22 mouse cellular contexts compared by ENCODE assay signal in genomic region chr4:138642272-138642671, GRCm38 (mm10). TPM values are rescaled to one million over a fixed set of nuclear protein-coding genes. Genes with fewer than 3 reads are reported as not detected.
DNase-seq lines count a peak whose midpoint lies in the region; ATAC-seq and TF ChIP-seq lines count a peak whose summit lies in the region.
"Had no signal": no experiment of that assay in that cellular context is flagged by ENCODE, and none has a peak within 500 bp of the region (broad histone marks: within the 10 kb centered on the region; RNA-seq: fewer than 3 reads in every experiment).

No protein-coding gene starts in this region.

- 18% methylated on average over 4 of the region's 4 CpGs for WGBS in hindbrain, postnatal 0 days
- WGBS in hindbrain, embryonic 14.5 days, result 22% methylated on average over 4 of the region's 4 CpGs
- 18% methylated on average over 4 of the region's 4 CpGs for WGBS in heart, embryonic 11.5 days (ENCODE audit: insufficient replicate concordance)

- no peak overlapping the region for H3K4me2 ChIP-seq in hindbrain, postnatal 0 days (ENCODE audit: low read depth, low read length)
- no peak overlapping the region for H3K4me2 ChIP-seq in hindbrain, embryonic 14.5 days (replicated peaks)
- no peak overlapping the region for H3K4me2 ChIP-seq in heart, embryonic 11.5 days
- H3K4me2 ChIP-seq: forebrain, embryonic 12.5 days; heart, embryonic 15.5 days; hindbrain, embryonic 13.5 days had no signal

- H3K27ac ChIP-seq in hindbrain, postnatal 0 days, result no peak overlapping the region
- H3K27ac ChIP-seq in hindbrain, embryonic 14.5 days, result no peak overlapping the region
- H3K27ac ChIP-seq in heart, embryonic 11.5 days (ENCODE audit: low read depth, low read length), result no peak overlapping the region
- H3K27ac ChIP-seq: forebrain, embryonic 12.5 days; heart, embryonic 10.5 days; heart, embryonic 15.5 days; hindbrain, embryonic 13.5 days had no signal

- H3K9ac ChIP-seq in hindbrain, postnatal 0 days (replicated peaks; ENCODE audit: low read length), result no peak overlapping the region
- no peak overlapping the region for H3K9ac ChIP-seq in hindbrain, embryonic 14.5 days
- no peak overlapping the region for H3K9ac ChIP-seq in heart, embryonic 11.5 days (ENCODE audit: low read depth, low read length)
- H3K9ac ChIP-seq: forebrain, embryonic 12.5 days; heart, embryonic 15.5 days; hindbrain, embryonic 13.5 days had no signal

- no peaks in the 10 kb centered on the region for H3K36me3 ChIP-seq in hindbrain, postnatal 0 days (ENCODE audit: insufficient read depth, low read length)
- no peaks in the 10 kb centered on the region for H3K36me3 ChIP-seq in hindbrain, embryonic 14.5 days (replicated peaks; ENCODE audit: control insufficient read depth, insufficient read depth)
- H3K36me3 ChIP-seq in heart, embryonic 11.5 days (ENCODE audit: control insufficient read depth, insufficient read depth, low read length), result no peaks in the 10 kb centered on the region
- H3K36me3 ChIP-seq: forebrain, embryonic 12.5 days; heart, embryonic 10.5 days; heart, embryonic 15.5 days; hindbrain, embryonic 13.5 days had no signal

- no peaks in the 10 kb centered on the region for H3K27me3 ChIP-seq in hindbrain, postnatal 0 days (ENCODE audit: insufficient read depth, low read length)
- no peaks in the 10 kb centered on the region for H3K27me3 ChIP-seq in hindbrain, embryonic 14.5 days (ENCODE audit: control insufficient read depth, insufficient read depth, low read length)
- no peaks in the 10 kb centered on the region; the same call in 1 of the 2 replicates for H3K27me3 ChIP-seq in heart, embryonic 11.5 days (ENCODE audit: control insufficient read depth, insufficient read depth, low read length)
- H3K27me3 ChIP-seq: heart, embryonic 15.5 days; hindbrain, embryonic 13.5 days had no signal

- TF ChIP-seq CTCF in hindbrain, postnatal 0 days (IDR thresholded peaks at IDR 0.05; ENCODE audit: low read depth), result no peak

- no peak for ATAC-seq in hindbrain, postnatal 0 days
- ATAC-seq in hindbrain, embryonic 14.5 days (ENCODE audit: low FRiP score), result no peak
- ATAC-seq in heart, embryonic 11.5 days (replicated peaks; ENCODE audit: insufficient number of reproducible peaks, low FRiP score, low TSS enrichment), result no peak
- no peak for ATAC-seq in erythroid progenitor cell, adult 5-6 weeks (replicated peaks; ENCODE audit: low FRiP score, poor library complexity, severe bottlenecking)
- ATAC-seq: forebrain, embryonic 16.5 days; intestine, embryonic 16.5 days had no signal

- no peaks in the 10 kb centered on the region for H3K9me3 ChIP-seq in hindbrain, postnatal 0 days (ENCODE audit: low read length)
- no peaks in the 10 kb centered on the region for H3K9me3 ChIP-seq in hindbrain, embryonic 14.5 days (ENCODE audit: control insufficient read depth, low read length)
- H3K9me3 ChIP-seq in heart, embryonic 11.5 days (replicated peaks; ENCODE audit: control insufficient read depth, low read length), result no peaks in the 10 kb centered on the region
- H3K9me3 ChIP-seq: forebrain, embryonic 12.5 days; heart, embryonic 10.5 days; heart, embryonic 15.5 days had no signal

- H3K4me3 ChIP-seq in hindbrain, postnatal 0 days (ENCODE audit: low read length), result no peak overlapping the region
- H3K4me3 ChIP-seq in hindbrain, embryonic 14.5 days (replicated peaks; ENCODE audit: low read length), result no peak overlapping the region
- no peak overlapping the region for H3K4me3 ChIP-seq in heart, embryonic 11.5 days (ENCODE audit: low read depth, low read length)
- H3K4me3 ChIP-seq: forebrain, embryonic 12.5 days; heart, embryonic 10.5 days; heart, embryonic 15.5 days; hindbrain, embryonic 13.5 days had no signal

- H3K4me1 ChIP-seq in hindbrain, postnatal 0 days (ENCODE audit: insufficient read depth, low read length), result no peaks in the 10 kb centered on the region
- no peaks in the 10 kb centered on the region for H3K4me1 ChIP-seq in hindbrain, embryonic 14.5 days (replicated peaks; ENCODE audit: control insufficient read depth, insufficient read depth, low read length)
- H3K4me1 ChIP-seq in heart, embryonic 11.5 days (ENCODE audit: control insufficient read depth, insufficient read depth, low read length), result no peaks in the 10 kb centered on the region
- H3K4me1 ChIP-seq: forebrain, embryonic 12.5 days; heart, embryonic 10.5 days; heart, embryonic 15.5 days; hindbrain, embryonic 13.5 days had no signal

- peak; percentile 21 for DNase-seq in hindbrain, postnatal 0 days (ENCODE audit: low spot score)
- DNase-seq in hindbrain, embryonic 14.5 days (ENCODE audit: low spot score), result no peak
- DNase-seq in adrenal gland, adult 2 months, result peak; percentile 47
- peak; percentile 17 for DNase-seq in adrenal gland, adult 8-10 months
- DNase-seq in adrenal gland, postnatal 36 days, result peak; percentile 31 to 48
- DNase-seq: cerebellum, adult 18-20 months; cerebellum, adult 9-11 months; gastrocnemius, postnatal 10 days; heart, adult 18-20 months; heart, postnatal 14 days; kidney, adult 2 months had no signal

RNA-seq across cellular contexts. Expression of gene Vwa5b1, which starts 6.6 kb away (rescaled TPM):
- 8.0 and 9.0 TPM in 2 replicates for total RNA-seq in hindbrain, postnatal 0 days (2014; rRNA removed)
- 2.3 and 2.7 TPM in 2 replicates for polyA plus RNA-seq in hindbrain, postnatal 0 days (2015; fragmentation: Nextera tagmentation; extraction: Ambion mirVana)
- polyA plus RNA-seq in hindbrain, embryonic 14.5 days (2014; fragmentation: Nextera tagmentation; extraction: Ambion mirVana), result 1.2 and 2.0 TPM in 2 replicates
- not detected for total RNA-seq in adrenal gland, adult 2 months (2021)
- polyA plus RNA-seq in adrenal gland, adult 2 months (2012; rRNA removed), result not detected in 2 replicates
- under 1 TPM in 1 of 4 experiments, not detected in 3; 0.06 TPM for total RNA-seq in adrenal gland, adult 8-10 months (2022)
- total RNA-seq in adrenal gland, postnatal 36 days (2021), result not detected
- polyA plus RNA-seq in heart, embryonic 11.5 days (2014; fragmentation: Nextera tagmentation; extraction: Ambion mirVana), result not detected in 2 replicates
- not detected in 2 replicates for total RNA-seq in erythroid progenitor cell, adult 5-6 weeks (2015; ENCODE audit: low replicate concordance)
- total RNA-seq in erythroid progenitor cell, adult 5-6 weeks (2017; ENCODE audit: low replicate concordance), result not detected in 2 replicates
- total RNA-seq: ES-E14; gastrocnemius, postnatal 10 days; gastrocnemius, postnatal 4 days; heart, adult 18-20 months; heart, postnatal 14 days; hematopoietic stem cell, adult 5-6 weeks had no signal
- polyA plus RNA-seq: heart, embryonic 15.5 days; kidney, adult 2 months had no signal
